Mouse (Mus musculus): Measurements from ENCODE around the gene Tnni3k.

Gene Tnni3k

GRCm38 (mm10) chr3:155055231-155055916 lies at the start of gene Tnni3k:
Gene Tnni3k (minus strand): TSS chr3:155055407.
- no peak for DNase-seq

GRCm38 (mm10) chr3:155099266-155099665 lies 44.1 kb upstream of the Tnni3k start:
- no peak for DNase-seq

GRCm38 (mm10) chr3:155093116-155093956 lies 38.1 kb upstream of the Tnni3k start, which contains the start of the genes Fpgt and Lrriq3:
Gene Fpgt (minus strand): TSS chr3:155093403.
Gene Lrriq3 (plus strand): TSS chr3:155093434.
- peak; percentile 89 to 91 for DNase-seq

GRCm38 (mm10) chr3:155092081-155092480 lies 36.9 kb upstream of the Tnni3k start:
- DNase-seq: no peak

GRCm38 (mm10) chr3:155077908-155078307 lies 22.7 kb upstream of the Tnni3k start:
- DNase-seq: no peak

DNA sequence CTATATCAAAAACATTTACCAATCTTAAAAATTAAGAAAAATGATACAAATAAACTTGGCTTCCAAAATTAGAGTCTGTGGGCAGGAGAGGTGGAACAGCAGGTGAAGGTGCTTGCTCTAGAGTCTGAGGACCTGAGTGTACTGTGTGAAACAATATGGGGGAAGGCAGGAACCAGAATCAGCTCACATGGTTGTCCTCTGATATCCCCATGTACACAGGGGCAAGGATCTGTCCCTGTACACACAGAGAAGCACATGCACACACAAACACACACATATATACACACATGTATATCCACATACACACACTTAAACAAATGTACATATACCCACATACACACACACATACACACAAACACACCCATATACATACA lies 4.2 kb upstream of the Tnni3k start:
- no peak for DNase-seq

- DNase-seq: no peak
Measured at GRCm38 (mm10) chr3:155058800-155059448, 3.7 kb upstream of the Tnni3k start.

GRCm38 (mm10) chr3:155057566-155057965 lies 2.4 kb upstream of the Tnni3k start:
- no peak for DNase-seq

DNA sequence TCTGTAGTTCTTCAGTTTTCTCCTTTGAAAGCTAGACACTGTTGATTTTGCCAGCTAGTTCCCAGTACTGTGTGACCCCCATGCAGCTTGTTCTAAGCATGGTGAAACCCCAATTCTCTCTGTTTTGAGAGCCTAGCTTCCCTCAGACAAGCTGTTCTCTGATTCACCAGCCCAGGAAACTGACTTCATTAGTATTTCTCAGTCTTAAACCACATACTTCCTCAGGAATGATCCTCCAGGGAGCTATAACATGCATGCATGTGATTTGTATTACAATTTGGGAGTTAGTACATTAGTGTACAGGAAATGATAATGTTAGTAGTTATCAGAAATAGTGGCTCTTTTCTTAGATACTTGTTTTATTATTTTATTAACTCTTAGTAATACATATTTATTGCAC lies 1.4 kb upstream of the Tnni3k start:
- no peak for DNase-seq

- no peak for DNase-seq
Measured at GRCm38 (mm10) chr3:155053189-155053588, 2.0 kb downstream of the Tnni3k start.

GRCm38 (mm10) chr3:155052021-155052420 lies 3.2 kb downstream of the Tnni3k start:
- DNase-seq: no peak

- no peak for DNase-seq
Measured at GRCm38 (mm10) chr3:155039012-155039836, 16.0 kb downstream of the Tnni3k start.

DNA sequence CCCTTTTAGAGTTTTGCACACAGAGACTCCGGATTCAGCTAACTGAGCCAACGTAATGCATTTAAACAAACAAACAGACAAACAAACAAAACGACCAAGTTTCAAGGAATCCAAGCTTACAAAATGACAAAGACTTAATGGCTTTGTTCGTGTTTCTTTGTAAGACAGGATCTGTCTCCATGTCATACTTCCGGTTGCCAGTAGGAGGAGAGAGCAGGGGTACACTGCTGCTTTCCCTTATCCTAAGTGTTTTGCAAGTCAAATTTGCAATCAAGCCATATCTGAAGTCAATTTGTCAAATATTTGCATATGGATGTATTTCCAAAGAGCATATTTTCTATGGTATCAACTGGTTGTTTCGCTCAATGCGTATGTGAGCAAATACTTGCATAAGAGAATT lies 20.9 kb downstream of the Tnni3k start:
- no peak for DNase-seq

DNA sequence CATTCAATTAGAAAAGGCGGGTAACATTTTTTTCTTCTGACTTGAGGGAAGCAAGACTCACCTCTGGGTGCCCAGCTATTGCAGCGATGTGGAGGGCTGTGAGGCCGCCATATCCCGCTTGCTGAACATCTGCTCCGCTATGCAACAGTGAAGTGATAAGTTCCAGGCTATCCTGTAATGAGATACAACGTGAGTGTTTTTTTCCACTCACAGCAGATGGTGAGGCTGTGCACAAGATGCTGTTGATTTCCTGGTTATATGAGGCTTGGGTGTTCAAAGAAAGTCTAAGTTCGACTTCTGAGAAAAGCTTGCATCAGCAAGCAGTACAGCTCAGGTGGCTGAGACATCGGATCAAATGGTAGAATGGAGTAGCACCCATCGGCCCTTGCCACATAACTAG lies 25.0 kb downstream of the Tnni3k start:
- no peak for DNase-seq

GRCm38 (mm10) chr3:155002781-155003180 lies 52.4 kb downstream of the Tnni3k start:
- no peak for DNase-seq

DNA sequence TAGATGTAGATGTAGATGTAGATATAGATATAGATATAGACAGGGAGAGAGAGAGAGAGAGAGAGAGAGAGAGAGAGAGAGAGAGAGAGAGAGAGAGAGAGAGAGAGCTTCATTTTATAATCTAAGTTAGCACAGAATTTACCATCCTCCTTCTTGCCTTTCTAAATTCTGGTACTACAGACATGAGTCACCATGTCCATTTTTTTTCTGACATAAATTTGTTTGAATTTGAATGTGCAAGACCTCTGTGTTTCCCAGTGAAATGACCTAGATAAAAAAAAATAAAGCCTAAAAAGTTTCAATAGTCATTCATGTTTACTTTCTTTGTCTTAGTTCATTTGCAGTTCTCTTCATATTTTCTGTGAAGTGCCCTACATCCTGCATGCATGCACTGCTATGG lies 54.2 kb downstream of the Tnni3k start:
- no peak for DNase-seq

DNA sequence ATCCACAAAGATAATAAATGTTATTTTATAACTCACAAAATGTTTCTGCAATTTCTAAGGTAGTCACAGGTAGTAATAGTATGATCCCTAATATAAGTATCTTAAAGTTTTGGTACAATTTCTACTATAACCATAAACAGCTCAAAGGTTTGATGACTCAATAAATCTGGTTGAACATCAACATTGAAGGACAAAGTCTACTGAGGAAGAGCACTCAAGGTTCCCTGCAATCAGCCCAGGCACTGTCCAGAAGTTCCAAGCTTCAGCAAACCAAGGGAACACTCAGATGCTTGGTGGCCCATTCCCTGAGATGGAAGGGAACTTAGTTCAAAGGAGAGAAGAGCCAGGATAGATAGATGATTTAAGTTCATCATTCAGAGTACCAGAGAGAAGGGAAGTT lies 62.5 kb downstream of the Tnni3k start:
- no peak for DNase-seq

DNA sequence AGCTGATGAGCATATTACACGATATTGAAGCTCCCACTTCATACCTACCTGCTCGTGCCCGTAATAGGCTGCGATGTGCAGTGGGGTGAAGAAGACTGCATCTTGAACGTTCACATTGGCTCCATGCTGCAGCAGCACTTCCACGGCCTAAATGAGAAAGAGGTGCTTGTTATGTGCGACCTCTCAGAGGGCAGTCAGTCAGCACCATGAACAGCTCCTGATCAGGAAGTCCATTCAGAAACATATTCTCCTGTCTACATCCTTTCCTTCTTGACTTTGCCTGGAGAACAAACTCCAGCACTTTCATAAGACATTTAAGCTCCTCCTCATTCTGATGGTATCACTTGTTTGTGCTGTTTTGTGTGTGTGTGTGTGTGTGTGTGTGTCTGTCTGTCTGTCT lies 76.1 kb downstream of the Tnni3k start:
- DNase-seq: no peak

DNA sequence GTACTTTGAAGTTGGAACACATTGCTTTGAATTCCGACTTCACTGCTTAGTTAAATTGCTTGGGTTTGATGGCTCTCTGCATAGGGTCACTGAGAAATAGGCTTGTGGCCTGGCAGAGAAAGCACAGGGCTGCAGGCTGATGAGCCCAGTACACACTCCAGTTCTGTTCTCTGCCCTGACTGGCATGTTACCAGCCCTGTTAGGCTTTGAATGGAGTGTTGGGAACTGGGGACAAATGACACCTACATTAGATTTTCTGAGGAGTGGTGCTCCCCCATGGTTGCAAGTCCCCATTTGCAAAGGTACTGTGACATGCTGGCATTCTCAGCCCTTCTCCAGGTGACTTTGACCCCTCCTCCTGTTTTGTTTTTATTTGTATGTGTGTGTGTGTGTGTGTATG lies 83.6 kb downstream of the Tnni3k start:
- DNase-seq: no peak

- DNase-seq: no peak
Measured at GRCm38 (mm10) chr3:154970981-154971380, 84.2 kb downstream of the Tnni3k start.

DNA sequence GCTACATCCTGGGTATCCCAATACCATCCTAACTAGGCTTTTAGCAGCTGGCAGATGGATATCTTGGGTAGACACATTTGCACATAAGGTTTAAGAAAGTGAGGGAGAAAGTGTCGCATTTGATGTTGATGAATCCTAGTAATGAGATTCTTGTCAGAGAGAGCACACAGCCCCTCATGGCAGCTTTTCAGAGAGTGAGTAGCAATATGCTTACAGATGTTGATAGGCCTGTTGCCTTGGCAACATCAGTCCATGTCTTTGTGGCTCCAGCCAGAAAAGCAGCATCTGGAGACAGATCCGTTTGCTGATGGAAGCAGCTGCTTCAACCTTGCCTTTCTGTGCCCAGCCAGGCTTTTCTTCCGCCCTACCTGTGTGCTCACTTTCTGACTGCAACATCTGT lies 93.9 kb downstream of the Tnni3k start:
- DNase-seq: no peak

DNA sequence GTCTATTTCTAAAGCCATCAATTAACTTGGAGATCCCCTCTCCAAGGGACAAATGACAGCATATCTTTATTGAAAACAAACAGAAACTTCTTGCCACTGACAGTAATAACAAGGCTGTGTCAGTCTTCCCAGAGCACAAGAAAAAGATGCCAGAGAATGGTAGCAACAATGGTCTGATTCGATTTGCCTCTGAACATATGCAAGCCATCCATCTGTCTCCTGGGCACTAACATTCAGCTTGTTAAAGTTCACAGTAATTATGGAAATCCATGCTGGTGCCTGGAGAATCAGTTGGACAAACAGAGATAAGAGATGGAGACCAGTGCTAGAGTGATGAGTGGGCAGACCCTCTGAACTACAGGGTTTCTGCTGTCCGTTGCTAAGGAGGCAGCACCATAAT lies 102.1 kb downstream of the Tnni3k start:
- no peak for DNase-seq

DNA sequence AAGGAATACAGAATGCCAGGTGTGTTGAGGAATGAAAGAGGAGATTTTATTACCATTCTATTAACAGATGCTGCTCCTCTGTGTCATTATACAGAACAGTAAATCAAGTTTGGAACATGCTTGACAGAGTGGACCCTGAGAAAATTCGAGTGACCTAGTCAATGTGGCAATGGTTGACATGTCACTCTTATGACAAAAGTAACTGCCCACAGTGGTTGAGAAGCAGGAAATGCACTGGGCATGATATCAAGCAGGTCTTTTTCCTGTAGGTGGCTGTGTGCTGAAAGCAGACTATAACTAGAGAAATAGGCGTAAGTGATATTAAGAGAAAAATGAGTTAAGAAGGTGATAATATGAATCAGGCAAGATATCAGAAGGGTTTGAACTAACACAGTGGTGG lies 105.7 kb downstream of the Tnni3k start:
- DNase-seq: no peak
